Mouse (Mus musculus): Measurements from ENCODE around the gene Aoc2.
"Not testable (repeated sequence)": the region's sequence is repeated elsewhere in the genome, so short reads cannot be mapped to it uniquely, and the experiment has no call there.

Gene Aoc2

DNA sequence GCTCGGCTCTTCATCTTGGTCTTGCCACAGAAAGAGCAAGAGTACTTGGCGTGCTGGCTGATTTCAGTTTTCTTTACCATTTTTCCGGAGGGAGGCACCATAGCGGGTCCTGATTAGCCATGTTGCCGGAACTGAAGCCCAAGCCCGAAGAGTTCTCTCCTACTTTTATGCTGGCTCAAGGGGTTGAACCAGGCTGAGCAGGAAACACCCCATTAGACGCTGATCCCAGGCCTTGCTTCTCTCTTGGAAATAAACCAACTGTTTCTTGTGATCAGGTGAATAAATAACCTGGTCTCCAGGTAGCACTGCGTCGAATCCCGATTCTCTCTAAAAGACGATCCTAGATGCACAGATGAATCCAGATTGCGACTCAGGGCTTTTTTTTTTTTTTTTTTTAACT is 28.6 kb downstream of the Aoc2 start:
- DNase-seq (ENCODE audit: inconsistent age in 2 of 2, low spot score in 1 of 2), result no peak

- no peak for DNase-seq (ENCODE audit: inconsistent age in 2 of 2, low spot score in 1 of 2)
Observed at GRCm38 (mm10) chr11:101354438-101355010, 29.7 kb downstream of the Aoc2 start.

GRCm38 (mm10) chr11:101355916-101356315 is 31.1 kb downstream of the Aoc2 start:
- no peak for DNase-seq (ENCODE audit: inconsistent age in 2 of 2, low spot score in 1 of 2)

GRCm38 (mm10) chr11:101357505-101358182 is 32.8 kb downstream of the Aoc2 start:
- DNase-seq (ENCODE audit: inconsistent age in 2 of 2, low spot score in 1 of 2), result no peak

GRCm38 (mm10) chr11:101359776-101360175 is 34.9 kb downstream of the Aoc2 start:
- DNase-seq (ENCODE audit: inconsistent age in 2 of 2, low spot score in 1 of 2), result peak; percentile 68 to 83

GRCm38 (mm10) chr11:101360651-101361113 is 35.8 kb downstream of the Aoc2 start:
- peak; percentile 61 to 77 for DNase-seq (ENCODE audit: inconsistent age in 2 of 2, low spot score in 1 of 2)

- DNase-seq (ENCODE audit: inconsistent age in 2 of 2, low spot score in 1 of 2), result no peak
Observed at GRCm38 (mm10) chr11:101364531-101364931, 39.7 kb downstream of the Aoc2 start.

DNA sequence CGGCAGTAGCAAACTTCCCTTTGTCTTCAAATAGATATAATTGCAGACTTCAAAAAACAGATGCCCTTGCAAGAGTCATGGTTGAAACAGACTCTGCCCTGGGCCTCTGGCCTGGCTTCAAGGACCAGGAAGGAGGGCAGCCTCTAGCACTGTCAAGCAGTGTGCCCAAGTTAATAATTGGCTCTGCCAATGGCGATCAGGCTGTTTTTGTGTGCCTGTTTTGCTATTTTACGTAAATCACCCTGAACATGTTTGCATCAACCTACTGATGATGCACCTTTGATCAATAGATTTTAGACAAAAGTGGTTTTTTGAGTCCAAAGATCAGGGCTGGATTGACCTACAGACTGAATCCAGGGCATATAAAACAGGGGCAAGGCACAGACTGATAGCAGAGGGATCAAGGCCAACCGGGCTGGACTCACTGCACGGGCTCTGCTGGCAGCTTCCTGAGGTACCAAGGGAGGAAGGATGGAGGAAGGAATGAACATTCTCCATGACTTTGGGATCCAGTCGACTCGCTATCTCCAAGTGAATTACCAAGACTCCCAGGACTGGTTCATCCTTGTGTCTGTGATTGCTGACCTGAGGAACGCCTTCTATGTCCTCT is 42.6 kb downstream of the Aoc2 start, which contains the start of gene G6pc:
Gene G6pc (plus strand): TSS at position 236 of the 610 bp plus-strand sequence.
- peak; percentile 42 to 84 for DNase-seq (ENCODE audit: inconsistent age in 2 of 2, low spot score in 1 of 2)

GRCm38 (mm10) chr11:101370141-101370540 is 45.3 kb downstream of the Aoc2 start:
- no peak for DNase-seq (ENCODE audit: inconsistent age in 2 of 2, low spot score in 1 of 2)

GRCm38 (mm10) chr11:101374421-101374938 is 49.6 kb downstream of the Aoc2 start:
- DNase-seq (ENCODE audit: inconsistent age in 2 of 2, low spot score in 1 of 2), result no peak

- not testable (repeated sequence) for DNase-seq (ENCODE audit: inconsistent age in 2 of 2, low spot score in 1 of 2)
Observed at GRCm38 (mm10) chr11:101378196-101378595, 53.3 kb downstream of the Aoc2 start.

DNA sequence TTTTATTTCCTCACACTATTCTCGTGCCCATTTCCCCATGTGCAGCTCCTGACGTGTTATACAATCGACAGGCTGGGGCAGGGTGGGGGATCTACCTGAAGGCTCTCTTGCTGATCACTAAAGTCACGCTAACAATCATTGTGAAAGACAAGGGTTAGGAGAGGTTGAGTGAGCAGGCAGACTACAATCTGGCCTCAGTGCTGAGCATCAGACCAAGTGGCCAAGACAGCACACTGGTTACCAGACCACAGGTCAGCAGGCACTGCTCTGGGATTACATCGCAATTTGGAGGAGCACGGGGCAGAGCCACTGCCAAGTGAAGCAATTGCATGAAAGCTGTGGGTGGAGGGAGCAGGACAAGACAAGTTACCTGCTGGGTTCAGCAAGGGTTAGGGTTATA is 54.1 kb downstream of the Aoc2 start:
- DNase-seq (ENCODE audit: inconsistent age in 2 of 2, low spot score in 1 of 2), result peak in 1 of 2 experiments; percentile 48

All from adrenal gland, adult (tissue).